Mouse (Mus musculus): ENCODE data around the gene Orai2.

- TF ChIP-seq CTCF (IDR thresholded peaks at IDR 0.05; ENCODE audit: low read depth, low read length) (no peak), POLR2A (IDR thresholded peaks at IDR 0.05; ENCODE audit: borderline replicate concordance, low read depth, low read length) (no peak)
These were observed 42.2 kb upstream of the Orai2 start for GRCm38 (mm10) chr5:136212716-136213115.

Data from bone marrow macrophage, adult 2 months (primary cell).